Mouse (Mus musculus): Measurements from ENCODE around the gene Zyg11b. TPM values are rescaled to one million over a fixed set of nuclear protein-coding genes. Genes with fewer than 3 reads are reported as not detected.

The Zyg11b gene
- polyA plus RNA-seq, 1 experiment = 69.6 TPM

DNA sequence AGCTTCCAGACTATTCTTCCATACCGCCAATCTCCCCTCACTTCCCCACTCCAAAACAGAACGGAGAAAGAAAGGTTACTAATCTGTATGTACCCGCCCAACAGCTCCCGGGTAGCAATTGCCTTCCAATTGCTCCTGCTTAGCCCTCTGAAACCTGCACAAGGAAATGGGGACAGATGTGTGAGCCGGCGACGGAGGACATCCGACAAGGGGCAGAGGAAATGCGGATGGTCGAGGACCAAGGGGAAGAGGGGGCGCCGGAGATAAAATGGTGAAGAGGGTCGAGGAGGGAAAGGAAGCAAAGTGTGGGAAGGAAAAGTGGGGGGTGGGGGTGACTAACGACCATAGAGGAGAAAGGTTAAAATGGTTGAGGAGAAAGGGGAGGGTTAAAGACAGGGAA lies 630 bp downstream of the Zyg11b start:
- WGBS = under 1% methylated on average over 14 of the region's 14 CpGs
- TF ChIP-seq CTCF (IDR thresholded peaks at IDR 0.05; ENCODE audit: insufficient read depth, low read depth, low read length) (no peak), POLR2A (IDR thresholded peaks at IDR 0.05; ENCODE audit: insufficient read depth, low read depth, low read length) (no peak)
- peaks cover 2% of the 10 kb centered on the region; the same call in 1 of the 2 replicates for H3K4me1 ChIP-seq (ENCODE audit: control insufficient read depth, insufficient read depth, low read length)
- peak overlapping the region; percentile 61 for H3K4me3 ChIP-seq (ENCODE audit: insufficient read depth, low read depth, low read length)
- H3K27ac ChIP-seq (ENCODE audit: insufficient read depth, low read depth, low read length) = peak overlapping the region; percentile 69

DNA sequence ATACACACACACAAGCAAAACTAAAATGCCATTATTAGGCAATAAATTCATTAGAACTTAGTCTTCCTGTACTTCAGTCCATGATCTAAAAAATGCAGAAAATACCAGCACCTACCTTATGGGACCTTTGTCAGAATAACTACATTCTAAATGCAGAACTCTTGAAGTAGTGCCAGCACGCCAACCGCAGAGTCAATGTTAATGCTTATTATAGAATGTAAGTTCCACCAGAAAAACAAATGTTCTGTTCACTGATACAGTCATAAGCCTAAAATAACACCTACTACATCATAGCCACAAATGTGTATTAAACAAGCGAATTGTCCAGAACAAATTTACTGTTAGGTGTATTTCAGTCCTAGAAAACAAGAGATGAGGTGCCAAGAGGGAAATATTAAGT lies 23.9 kb downstream of the Zyg11b start:
- 62% methylated on average over 3 of the region's 3 CpGs for WGBS
- TF ChIP-seq CTCF (IDR thresholded peaks at IDR 0.05; ENCODE audit: insufficient read depth, low read depth, low read length) (no peak), POLR2A (IDR thresholded peaks at IDR 0.05; ENCODE audit: insufficient read depth, low read depth, low read length) (no peak)
- H3K4me3 ChIP-seq (ENCODE audit: insufficient read depth, low read depth, low read length) = no peak overlapping the region
- no peaks in the 10 kb centered on the region; the same call in 1 of the 2 replicates for H3K4me1 ChIP-seq (ENCODE audit: control insufficient read depth, insufficient read depth, low read length)
- H3K27ac ChIP-seq (ENCODE audit: insufficient read depth, low read depth, low read length) = no peak overlapping the region

DNA sequence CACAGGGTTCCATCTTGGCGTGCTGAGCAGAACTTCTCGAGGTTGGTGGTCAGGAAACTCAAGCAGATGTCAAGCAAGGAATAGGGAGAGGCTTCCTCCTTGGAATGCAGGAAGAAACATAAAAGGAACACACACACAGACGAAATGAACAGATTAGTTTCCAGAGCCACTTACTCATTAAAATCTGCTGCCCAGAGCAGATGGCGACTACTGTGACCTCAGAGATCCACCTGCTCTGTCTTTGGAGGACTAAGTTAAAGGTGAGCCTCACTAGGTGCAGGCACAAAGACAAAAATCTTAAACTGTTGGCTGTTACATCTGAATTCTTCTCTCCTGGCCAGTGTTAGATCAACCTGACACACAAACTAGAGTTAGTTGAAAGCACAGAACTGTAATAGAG lies 28.6 kb downstream of the Zyg11b start:
- 71% methylated on average over 4 of the region's 4 CpGs for WGBS
- H3K4me1 ChIP-seq (ENCODE audit: control insufficient read depth, insufficient read depth, low read length) = no peaks in the 10 kb centered on the region; the same call in 1 of the 2 replicates
- no peak overlapping the region for H3K4me3 ChIP-seq (ENCODE audit: insufficient read depth, low read depth, low read length)
- TF ChIP-seq POLR2A (IDR thresholded peaks at IDR 0.05; ENCODE audit: insufficient read depth, low read depth, low read length) = no peak
- no peak for TF ChIP-seq CTCF (IDR thresholded peaks at IDR 0.05; ENCODE audit: insufficient read depth, low read depth, low read length)
- no peak overlapping the region for H3K27ac ChIP-seq (ENCODE audit: insufficient read depth, low read depth, low read length)

DNA sequence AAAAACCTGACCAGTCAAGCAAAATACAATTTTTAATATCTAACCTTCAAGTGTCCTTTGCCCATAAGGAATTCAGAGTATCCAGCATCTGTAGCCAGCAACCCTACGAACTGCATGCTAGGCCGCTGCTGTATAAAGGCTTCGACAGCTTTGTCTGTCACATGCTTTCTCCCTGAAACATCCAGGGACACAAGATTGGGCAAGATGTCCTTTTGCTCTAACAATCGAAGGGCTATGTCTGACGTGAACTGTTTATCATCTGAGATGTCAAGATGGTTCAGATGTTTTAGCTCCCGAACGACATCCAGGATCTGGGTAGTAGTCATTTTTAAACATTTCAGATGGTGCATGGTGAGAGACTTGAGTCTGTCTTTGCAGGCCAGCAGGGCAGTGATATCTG lies 35.1 kb downstream of the Zyg11b start:
- H3K27ac ChIP-seq (ENCODE audit: insufficient read depth, low read depth, low read length) = no peak overlapping the region
- 94% methylated on average over 7 of the region's 7 CpGs for WGBS
- H3K4me1 ChIP-seq (ENCODE audit: control insufficient read depth, insufficient read depth, low read length) = no peaks in the 10 kb centered on the region
- TF ChIP-seq POLR2A (IDR thresholded peaks at IDR 0.05; ENCODE audit: insufficient read depth, low read depth, low read length) = no peak
- no peak overlapping the region for H3K4me3 ChIP-seq (ENCODE audit: insufficient read depth, low read depth, low read length)

DNA sequence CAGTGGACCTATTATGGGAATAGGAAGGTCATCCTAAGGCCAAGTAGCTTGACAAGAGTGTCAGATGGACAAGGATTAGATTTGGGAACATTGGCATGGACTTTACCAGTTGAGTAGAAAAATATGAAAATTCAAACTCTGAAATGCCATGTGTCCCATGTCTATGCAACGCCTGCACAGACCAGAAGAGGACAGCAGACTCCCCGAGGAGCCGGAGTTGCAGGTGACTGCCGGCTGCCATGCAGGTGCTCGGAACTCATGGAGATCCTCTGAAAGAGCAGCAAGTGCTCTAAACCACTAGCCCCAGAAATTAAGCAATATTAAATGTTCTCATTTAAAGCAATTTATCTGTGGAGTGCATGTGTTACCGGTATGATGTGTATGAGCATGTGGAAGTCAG lies 47.6 kb downstream of the Zyg11b start:
- Histone ChIP-seq H3K27ac (ENCODE audit: insufficient read depth, low read depth, low read length) (no peak overlapping the region), H3K4me1 (ENCODE audit: control insufficient read depth, insufficient read depth, low read length) (no peaks in the 10 kb centered on the region), H3K4me3 (ENCODE audit: insufficient read depth, low read depth, low read length) (no peak overlapping the region)
- no peak for TF ChIP-seq CTCF (IDR thresholded peaks at IDR 0.05; ENCODE audit: insufficient read depth, low read depth, low read length)
- 90% methylated on average over 6 of the region's 6 CpGs for WGBS

DNA sequence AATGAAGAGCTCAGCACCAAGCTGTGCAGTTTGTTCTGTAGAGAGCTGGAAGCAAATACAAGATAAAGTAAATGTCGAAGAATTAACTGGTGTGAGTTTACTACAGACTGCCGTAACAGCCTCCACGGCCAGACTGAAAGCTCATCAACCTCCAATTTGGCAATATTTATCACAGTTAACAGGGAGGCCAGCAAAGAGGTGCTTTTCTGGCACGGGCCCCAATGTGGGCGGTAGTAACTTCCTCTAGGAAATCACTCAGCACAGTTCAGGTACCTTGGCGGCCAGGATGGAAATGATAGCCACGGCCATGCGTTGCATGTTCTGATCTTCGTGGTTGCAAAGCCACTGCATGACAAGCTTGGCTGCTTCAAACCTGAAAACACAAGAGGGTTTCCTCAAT lies 50.4 kb downstream of the Zyg11b start:
- TF ChIP-seq POLR2A (IDR thresholded peaks at IDR 0.05; ENCODE audit: insufficient read depth, low read depth, low read length) (no peak), CTCF (IDR thresholded peaks at IDR 0.05; ENCODE audit: insufficient read depth, low read depth, low read length) (no peak)
- WGBS = 94% methylated on average over 9 of the region's 9 CpGs
- Histone ChIP-seq H3K4me1 (ENCODE audit: control insufficient read depth, insufficient read depth, low read length) (no peaks in the 10 kb centered on the region), H3K27ac (ENCODE audit: insufficient read depth, low read depth, low read length) (no peak overlapping the region), H3K4me3 (ENCODE audit: insufficient read depth, low read depth, low read length) (no peak overlapping the region)

DNA sequence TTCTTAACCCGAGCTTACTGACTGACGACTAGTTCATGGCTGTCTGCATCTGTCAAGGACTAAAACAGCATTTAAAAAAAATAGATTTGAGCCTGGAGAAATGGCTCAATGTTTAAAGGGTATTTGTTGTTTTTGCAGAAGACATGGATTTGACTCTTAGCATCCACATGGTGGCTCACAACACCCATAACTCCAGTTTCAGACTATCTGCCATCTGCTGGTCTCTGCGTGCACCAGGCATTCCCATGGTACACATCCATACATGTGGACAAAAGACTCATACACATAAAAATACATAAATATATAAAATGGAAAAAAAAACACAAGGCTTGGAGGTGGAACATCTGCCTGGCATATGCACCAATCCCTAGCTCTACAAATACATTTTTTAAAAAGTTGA lies 51.6 kb downstream of the Zyg11b start:
- TF ChIP-seq CTCF (IDR thresholded peaks at IDR 0.05; ENCODE audit: insufficient read depth, low read depth, low read length) = no peak
- TF ChIP-seq POLR2A (IDR thresholded peaks at IDR 0.05; ENCODE audit: insufficient read depth, low read depth, low read length) = no peak
- 86% methylated on average over 3 of the region's 3 CpGs for WGBS
- H3K4me1 ChIP-seq (ENCODE audit: control insufficient read depth, insufficient read depth, low read length) = no peaks in the 10 kb centered on the region
- H3K4me3 ChIP-seq (ENCODE audit: insufficient read depth, low read depth, low read length) = no peak overlapping the region
- H3K27ac ChIP-seq (ENCODE audit: insufficient read depth, low read depth, low read length) = no peak overlapping the region

DNA sequence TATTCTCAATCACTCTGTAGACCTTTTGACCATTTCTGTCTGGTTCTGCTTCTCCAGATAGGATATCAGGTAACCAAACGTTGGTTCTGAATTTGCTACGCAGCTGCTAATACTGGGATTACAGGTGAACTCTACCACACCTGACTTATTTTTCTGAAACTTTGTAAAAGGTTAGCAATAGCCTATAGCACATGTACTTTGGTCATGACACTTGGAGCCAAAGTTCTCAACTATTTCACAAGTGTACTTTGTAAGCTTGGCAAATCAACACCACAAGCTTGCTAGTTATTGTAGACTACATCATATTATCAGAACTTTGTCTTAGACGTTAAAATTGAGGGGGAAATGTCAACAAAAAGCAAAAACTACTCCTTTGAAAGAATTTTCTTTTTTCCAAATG lies 67.2 kb downstream of the Zyg11b start:
- 93% methylated on average over 3 of the region's 3 CpGs for WGBS
- H3K27ac ChIP-seq (ENCODE audit: insufficient read depth, low read depth, low read length) = no peak overlapping the region
- no peak for TF ChIP-seq POLR2A (IDR thresholded peaks at IDR 0.05; ENCODE audit: insufficient read depth, low read depth, low read length)
- no peak overlapping the region for H3K4me3 ChIP-seq (ENCODE audit: insufficient read depth, low read depth, low read length)
- no peaks in the 10 kb centered on the region for H3K4me1 ChIP-seq (ENCODE audit: control insufficient read depth, insufficient read depth, low read length)

DNA sequence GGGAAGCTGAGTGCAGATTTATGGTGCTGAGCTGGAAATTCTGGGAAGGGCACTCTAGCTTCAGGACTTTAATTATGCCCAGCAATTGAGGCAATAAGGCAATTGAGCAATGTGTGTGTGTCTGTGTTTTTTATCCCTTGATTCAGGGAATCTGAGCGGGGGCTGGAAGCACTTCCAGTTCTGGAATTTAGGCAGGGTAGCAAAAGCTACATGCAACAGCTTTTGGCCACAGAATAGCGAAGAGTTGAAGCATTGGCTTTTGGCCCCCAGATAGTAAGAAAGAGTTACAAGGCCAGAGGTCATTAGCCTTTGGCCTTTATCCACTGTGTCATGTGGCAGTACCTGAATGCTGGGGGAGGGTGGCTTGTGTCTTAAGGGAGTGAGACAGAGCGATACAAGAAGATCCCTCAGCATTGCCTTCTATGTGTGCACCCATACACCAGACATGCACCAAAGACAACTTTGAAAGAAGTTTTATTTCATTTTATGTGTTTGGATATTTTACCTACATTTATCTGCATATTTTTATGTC lies 75.5 kb downstream of the Zyg11b start:
- Histone ChIP-seq H3K4me1 (ENCODE audit: control insufficient read depth, insufficient read depth, low read length) (no peaks in the 10 kb centered on the region), H3K27ac (ENCODE audit: insufficient read depth, low read depth, low read length) (no peak overlapping the region), H3K4me3 (ENCODE audit: insufficient read depth, low read depth, low read length) (no peak overlapping the region)
- 72% methylated on average over 3 of the region's 3 CpGs for WGBS
- TF ChIP-seq CTCF (IDR thresholded peaks at IDR 0.05; ENCODE audit: insufficient read depth, low read depth, low read length) (no peak), POLR2A (IDR thresholded peaks at IDR 0.05; ENCODE audit: insufficient read depth, low read depth, low read length) (no peak)

DNA sequence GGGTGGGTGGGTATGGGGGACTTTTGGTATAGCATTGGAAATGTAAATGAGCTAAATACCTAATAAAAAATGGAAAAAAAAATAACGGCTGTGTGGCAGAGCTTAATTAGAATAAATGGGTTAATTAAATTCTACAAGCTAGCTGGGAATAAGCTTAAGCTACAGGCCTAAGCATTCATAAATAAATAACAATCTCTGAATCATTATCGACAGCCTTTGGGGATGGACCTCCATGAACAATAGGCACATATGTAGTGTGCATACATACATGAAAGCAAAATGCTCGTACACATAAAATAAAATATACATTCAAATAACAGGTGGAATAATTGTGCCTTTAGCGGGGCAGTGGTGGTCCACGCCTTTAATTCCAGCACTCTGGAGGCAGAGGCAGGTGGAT lies 78.4 kb downstream of the Zyg11b start:
- H3K4me3 ChIP-seq (ENCODE audit: insufficient read depth, low read depth, low read length) = no peak overlapping the region
- no peak overlapping the region for H3K27ac ChIP-seq (ENCODE audit: insufficient read depth, low read depth, low read length)
- peaks cover 4% of the 10 kb centered on the region; the same call in 1 of the 2 replicates for H3K4me1 ChIP-seq (ENCODE audit: control insufficient read depth, insufficient read depth, low read length)
- 86% methylated on average over 5 of the region's 5 CpGs for WGBS
- TF ChIP-seq CTCF (IDR thresholded peaks at IDR 0.05; ENCODE audit: insufficient read depth, low read depth, low read length) = no peak
- no peak for TF ChIP-seq POLR2A (IDR thresholded peaks at IDR 0.05; ENCODE audit: insufficient read depth, low read depth, low read length)
